Mouse (Mus musculus) kidney, embryonic 15.5 days (tissue): ENCODE measurements around the gene 1700092M07Rik. TPM values are rescaled to one million over a fixed set of nuclear protein-coding genes. Genes with fewer than 3 reads are reported as not detected.

Experiments used
- ATAC-seq: fragments of 200-750 bp; cut with Nextera tagmentation; replicated peaks from 2 replicates; pipeline ENCODE4 v1.8.0; 2017; ENCODE audit warnings: moderate TSS enrichment; ENCODE audit not compliant: low FRiP score
- H3K27ac ChIP-seq: fragments of 300-500 bp; sonication (generic); 2 replicates; pipeline ENCODE4 v1.5.1; 2015; ENCODE audit warnings: mild to moderate bottlenecking, inconsistent platforms
- H3K27me3 ChIP-seq: fragments of 300-500 bp; sonication (generic); 2 replicates; pipeline ENCODE4 v1.6.1; 2015; ENCODE audit warnings: inconsistent platforms
- H3K36me3 ChIP-seq: fragments of 300-500 bp; sonication (generic); 2 replicates; pipeline ENCODE4 v1.6.1; 2015; ENCODE audit warnings: inconsistent platforms
- H3K4me1 ChIP-seq: fragments of 300-500 bp; sonication (generic); 2 replicates; pipeline ENCODE4 v1.6.1; 2015; ENCODE audit warnings: inconsistent platforms
- H3K4me2 ChIP-seq: fragments of 300-500 bp; sonication (generic); 2 replicates; pipeline ENCODE4 v1.6.1; 2015; ENCODE audit warnings: moderate library complexity, mild to moderate bottlenecking, inconsistent platforms
- H3K4me3 ChIP-seq: fragments of 300-500 bp; sonication (generic); replicated peaks from 2 replicates; pipeline ENCODE4 v1.5.1; 2015; ENCODE audit warnings: mild to moderate bottlenecking, inconsistent platforms
- H3K9ac ChIP-seq: fragments of 300-500 bp; sonication (generic); 2 replicates; pipeline ENCODE4 v1.6.1; 2015; ENCODE audit warnings: mild to moderate bottlenecking, inconsistent platforms
- H3K9me3 ChIP-seq: fragments of 300-500 bp; sonication (generic); replicated peaks from 2 replicates; pipeline ENCODE4 v1.6.1; 2016; ENCODE audit warnings: inconsistent platforms
- WGBS: fragments of 180-500 bp; shearing (Covaris S2); methylation state at CpG from one replicate; pipeline ENCODE4 v1.1.7; 2015; ENCODE audit warnings: mixed read lengths; 5-methylcytosine and 5-hydroxymethylcytosine counted together
- polyA plus RNA-seq: library from polyadenylated mRNA; unstranded; fragments of >200 nt; fragmentation: Nextera tagmentation; extraction: Ambion mirVana; gene quantifications from 2 replicates; pipeline ENCODE4 v1.2.1, GENCODE M21; 2015

The 1700092M07Rik gene
- polyA plus RNA-seq, 1 experiment from 2014 or later = 2.6 TPM

DNA sequence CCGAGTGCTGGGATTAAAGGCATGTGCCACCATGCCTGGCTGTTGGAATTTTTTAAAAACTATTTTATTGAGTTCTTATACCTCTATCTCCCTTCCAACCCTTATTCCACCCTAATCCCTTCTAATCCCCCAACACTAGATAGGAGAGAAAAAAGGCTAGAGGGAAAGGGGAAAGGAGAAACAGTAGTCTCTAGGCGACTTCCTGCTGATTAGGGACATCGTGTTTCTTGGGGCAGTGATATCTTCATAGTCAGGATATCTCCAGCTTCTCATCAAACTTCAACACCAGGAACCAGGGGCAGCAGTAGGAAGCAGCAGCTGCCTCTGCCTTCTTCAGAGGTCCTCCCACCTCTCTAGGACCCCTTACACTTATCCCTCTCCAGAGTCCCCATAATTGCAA lies 6.2 kb upstream of the 1700092M07Rik start:
- Histone ChIP-seq H3K36me3 (peaks cover 23% of the 10 kb centered on the region), H3K4me3 (no peak overlapping the region), H3K9me3 (no peaks in the 10 kb centered on the region), H3K4me1 (peaks cover 10% of the 10 kb centered on the region), H3K9ac (no peak overlapping the region), H3K27ac (no peak overlapping the region), H3K4me2 (no peak overlapping the region), H3K27me3 (no peaks in the 10 kb centered on the region)
- 84% methylated on average over 3 of the region's 3 CpGs for WGBS
- no peak for ATAC-seq

DNA sequence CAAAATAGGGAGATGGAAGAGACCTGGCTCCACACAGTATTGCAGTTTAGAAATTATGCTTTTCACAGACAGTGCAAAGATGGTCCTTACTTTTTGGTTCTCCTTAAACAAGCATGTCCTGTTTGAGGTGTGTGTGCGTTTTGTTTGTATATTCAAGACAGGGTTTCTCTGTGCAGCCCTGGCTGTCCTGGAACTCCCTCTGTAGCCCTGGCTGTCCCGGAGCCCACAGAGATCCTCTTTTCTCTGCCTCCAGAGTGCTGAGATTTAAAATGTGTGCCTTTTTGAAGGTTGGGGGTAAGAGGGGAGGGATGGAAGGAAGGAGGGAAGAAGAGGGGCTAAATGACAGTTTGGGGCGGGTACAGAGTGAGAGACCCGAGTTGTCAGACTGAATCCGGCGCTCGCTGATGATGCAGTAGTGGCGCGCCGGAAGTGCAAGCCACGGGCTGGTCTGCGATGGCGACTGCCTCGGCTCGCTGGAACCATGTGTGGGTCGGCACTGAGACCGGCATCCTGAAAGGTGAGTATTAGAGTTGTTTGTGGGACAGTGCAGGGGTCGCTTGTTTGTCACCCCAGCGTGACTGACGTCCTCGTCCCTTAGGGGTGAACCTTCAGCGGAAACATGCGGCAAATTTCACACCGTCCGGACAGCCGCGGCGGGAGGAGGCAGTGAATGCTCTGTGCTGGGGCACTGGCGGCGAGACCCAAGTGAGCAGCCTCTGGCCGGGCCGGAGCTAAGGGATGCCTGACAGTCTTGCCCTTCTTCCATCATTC lies 4.9 kb upstream of the 1700092M07Rik start, which contains the start of gene Wdr74:
Wdr74 (plus strand) TSS at position 439 of the 771 bp plus-strand sequence.
- H3K9ac ChIP-seq = peak within 1 kb of the TSS; percentile 63
- peaks cover 16% of the 10 kb centered on the region for H3K4me1 ChIP-seq
- H3K9me3 ChIP-seq = no peaks in the 10 kb centered on the region
- H3K27me3 ChIP-seq = no peaks in the 10 kb centered on the region
- peaks cover 35% of the 10 kb centered on the region for H3K36me3 ChIP-seq
- H3K4me2 ChIP-seq = peak within 1 kb of the TSS; percentile 69
- peak within 1 kb of the TSS; percentile 77 for H3K4me3 ChIP-seq
- WGBS = 0% methylated on average over 32 of the region's 32 CpGs
- peak within 1 kb of the TSS; percentile 75 for H3K27ac ChIP-seq
- peak; percentile 89 for ATAC-seq

DNA sequence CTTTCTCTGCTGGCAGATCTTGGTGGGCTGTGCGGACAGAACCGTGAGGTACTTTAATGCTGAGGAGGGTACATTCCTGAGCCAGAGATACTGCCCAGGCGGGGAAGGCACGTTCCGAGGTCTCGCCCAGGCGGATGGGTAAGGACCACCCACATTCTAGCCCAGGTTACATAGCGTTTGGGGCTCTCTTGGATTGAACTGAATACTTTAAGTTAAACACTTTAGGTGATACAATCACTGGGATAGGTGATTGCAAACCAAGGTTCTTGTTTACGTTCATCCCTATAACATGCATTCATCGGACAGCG lies 4.4 kb upstream of the 1700092M07Rik start:
- H3K4me3 ChIP-seq = peak overlapping the region; percentile 77
- WGBS = 2% methylated on average over 11 of the region's 11 CpGs

DNA sequence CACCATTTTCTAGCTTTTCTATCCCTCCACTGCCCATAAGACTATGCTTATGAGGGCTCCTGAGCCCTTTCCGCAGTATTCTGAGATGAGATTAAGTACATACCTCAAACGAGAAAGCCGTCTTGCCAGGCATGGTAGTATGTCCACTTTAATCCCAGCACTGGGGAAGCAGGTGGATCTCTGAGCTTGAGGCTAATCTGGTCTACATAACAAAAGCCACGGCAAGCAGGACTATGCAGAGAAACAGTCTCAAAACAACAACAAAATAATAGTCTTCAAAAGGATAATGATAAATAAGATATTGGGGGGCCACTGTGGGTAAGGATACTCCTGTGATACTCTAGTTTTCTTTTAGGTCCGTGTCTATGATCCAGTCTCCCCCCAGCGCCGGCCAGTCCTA lies 1.6 kb upstream of the 1700092M07Rik start:
- peaks cover 33% of the 10 kb centered on the region for H3K4me1 ChIP-seq
- H3K36me3 ChIP-seq = peaks cover 52% of the 10 kb centered on the region
- no peak for ATAC-seq
- H3K9me3 ChIP-seq = no peaks in the 10 kb centered on the region
- H3K4me2 ChIP-seq = no peak overlapping the region
- 93% methylated on average over 7 of the region's 7 CpGs for WGBS
- no peak overlapping the region for H3K4me3 ChIP-seq
- H3K27ac ChIP-seq = no peak overlapping the region
- no peak overlapping the region for H3K9ac ChIP-seq
- H3K27me3 ChIP-seq = no peaks in the 10 kb centered on the region

More for the DNA sequence above, 4.4 kb upstream of the 1700092M07Rik start:
- Histone ChIP-seq H3K27ac (peak overlapping the region; percentile 75), H3K9me3 (no peaks in the 10 kb centered on the region), H3K4me2 (peak overlapping the region; percentile 69), H3K4me1 (peaks cover 21% of the 10 kb centered on the region), H3K27me3 (no peaks in the 10 kb centered on the region), H3K36me3 (peaks cover 39% of the 10 kb centered on the region), H3K9ac (peak overlapping the region; percentile 63)
- ATAC-seq = peak; percentile 27; the same call in 1 of the 2 replicates

DNA sequence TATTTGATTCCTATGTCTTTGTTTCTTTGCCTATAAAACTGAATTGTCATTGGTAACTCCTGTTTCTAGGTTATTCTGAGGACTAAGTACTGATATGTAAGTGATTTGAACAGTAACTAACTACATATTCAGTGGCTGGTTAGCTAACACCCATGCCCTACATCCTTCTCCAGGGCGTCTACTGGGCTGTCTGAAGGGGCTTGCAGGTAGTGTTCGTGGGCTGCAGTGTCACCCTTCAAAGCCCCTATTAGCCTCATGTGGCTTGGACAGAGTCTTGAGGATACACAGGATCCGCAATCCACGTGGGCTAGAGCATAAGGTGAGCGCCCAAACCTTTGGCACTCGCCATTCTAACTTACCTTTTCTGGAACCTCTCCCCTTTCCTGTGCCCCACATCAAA lies 872 bp upstream of the 1700092M07Rik start:
- Histone ChIP-seq H3K4me2 (no peak overlapping the region), H3K27ac (no peak overlapping the region), H3K27me3 (no peaks in the 10 kb centered on the region), H3K4me3 (no peak overlapping the region), H3K9me3 (no peaks in the 10 kb centered on the region), H3K36me3 (peaks cover 60% of the 10 kb centered on the region), H3K9ac (no peak overlapping the region), H3K4me1 (peaks cover 33% of the 10 kb centered on the region)
- 91% methylated on average over 6 of the region's 6 CpGs for WGBS
- ATAC-seq = no peak

DNA sequence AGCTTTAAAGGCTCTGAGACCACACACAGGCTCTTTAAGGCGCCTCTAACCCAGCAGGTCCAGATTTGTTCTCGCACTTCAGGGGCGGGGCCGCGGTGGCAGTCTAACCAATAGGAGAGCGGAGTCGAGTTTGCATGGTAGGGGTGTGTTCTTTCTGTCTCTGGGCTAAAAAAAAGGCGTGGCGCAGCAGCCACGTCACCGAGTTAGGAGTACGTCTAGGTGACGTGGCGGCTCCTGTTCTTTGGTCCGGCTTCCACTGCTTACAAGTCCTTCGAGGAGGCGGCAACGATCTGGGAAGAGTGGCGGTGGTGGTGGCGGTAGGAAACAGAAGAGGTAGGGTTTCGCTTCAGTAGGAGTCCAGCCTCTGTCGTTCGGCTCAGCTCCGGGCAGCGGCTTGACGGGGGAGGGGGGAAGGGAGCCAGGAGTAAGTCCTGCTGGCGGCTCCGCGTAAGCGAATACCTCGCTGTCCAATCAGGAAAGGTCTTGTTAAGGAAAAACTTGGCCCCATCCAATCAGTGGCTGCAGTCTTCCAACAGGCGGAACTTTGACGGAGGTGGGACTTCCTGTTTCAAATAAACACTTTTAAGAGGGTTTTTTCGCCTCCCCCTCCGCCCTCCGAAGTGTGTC lies 838 bp downstream of the 1700092M07Rik start, which contains the start of gene Stx5a:
Stx5a (plus strand) TSS at position 171 of the 627 bp plus-strand sequence.
- Histone ChIP-seq H3K9me3 (no peaks in the 10 kb centered on the region), H3K27me3 (no peaks in the 10 kb centered on the region), H3K27ac (peak within 1 kb of the TSS; percentile 97), H3K4me3 (peak within 1 kb of the TSS; percentile 86), H3K9ac (peak within 1 kb of the TSS; percentile 89), H3K4me1 (peaks cover 29% of the 10 kb centered on the region), H3K36me3 (peaks cover 77% of the 10 kb centered on the region), H3K4me2 (peak within 1 kb of the TSS; percentile 87)
- under 1% methylated on average over 36 of the region's 36 CpGs for WGBS
- peak; percentile 97 for ATAC-seq

DNA sequence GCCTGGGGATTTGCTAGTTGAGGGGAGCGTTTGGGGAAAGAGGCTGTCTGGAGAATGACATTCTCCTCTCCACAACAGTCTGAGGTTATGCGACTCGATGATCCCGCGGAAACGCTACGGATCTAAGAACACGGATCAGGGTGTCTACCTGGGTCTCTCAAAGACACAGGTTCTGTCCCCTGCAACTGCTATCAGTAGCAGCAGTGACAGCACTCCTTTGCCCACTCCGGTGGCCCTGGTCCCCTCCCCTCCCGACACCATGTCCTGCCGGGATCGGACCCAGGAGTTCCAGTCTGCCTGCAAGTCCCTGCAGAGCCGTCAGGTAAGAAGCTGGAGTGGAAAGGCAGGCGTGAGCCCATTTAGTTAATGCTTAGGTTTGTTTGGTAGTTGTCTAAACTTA lies 1.7 kb downstream of the 1700092M07Rik start:
- Histone ChIP-seq H3K9me3 (no peaks in the 10 kb centered on the region), H3K4me1 (peaks cover 23% of the 10 kb centered on the region), H3K27me3 (no peaks in the 10 kb centered on the region), H3K4me2 (peak overlapping the region; percentile 87), H3K4me3 (peak overlapping the region; percentile 86), H3K9ac (peak overlapping the region; percentile 89), H3K36me3 (peaks cover 83% of the 10 kb centered on the region), H3K27ac (peak overlapping the region; percentile 97)
- 17% methylated on average over 14 of the region's 14 CpGs for whole genome bisulfite sequencing
- no peak for ATAC-seq

DNA sequence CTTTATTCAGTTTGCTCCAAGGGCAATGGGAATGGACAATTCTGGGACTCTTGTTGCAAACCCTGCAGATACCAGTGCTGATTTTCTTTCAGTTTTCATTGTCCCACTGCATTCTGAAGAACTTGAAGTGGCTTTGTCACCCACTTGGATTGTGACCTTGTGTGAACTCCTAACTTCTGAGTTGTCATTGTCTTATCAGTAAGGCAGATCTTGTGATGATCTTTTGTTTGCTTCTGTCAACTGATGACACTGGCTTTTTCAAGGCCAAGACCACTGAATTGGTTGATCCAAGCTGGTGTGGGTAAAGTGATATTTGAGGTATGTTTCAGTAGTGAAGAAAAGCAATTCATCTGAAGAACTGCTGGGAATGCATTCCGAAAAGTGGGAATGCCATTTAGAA lies 4.9 kb downstream of the 1700092M07Rik start:
- ATAC-seq = no peak
- Histone ChIP-seq H3K9me3 (no peaks in the 10 kb centered on the region), H3K9ac (no peak overlapping the region), H3K27ac (no peak overlapping the region), H3K4me1 (peaks cover 19% of the 10 kb centered on the region), H3K4me3 (no peak overlapping the region), H3K36me3 (peaks cover 84% of the 10 kb centered on the region), H3K4me2 (no peak overlapping the region), H3K27me3 (no peaks in the 10 kb centered on the region)
- 94% methylated on average over 1 of the region's 1 CpGs for WGBS

DNA sequence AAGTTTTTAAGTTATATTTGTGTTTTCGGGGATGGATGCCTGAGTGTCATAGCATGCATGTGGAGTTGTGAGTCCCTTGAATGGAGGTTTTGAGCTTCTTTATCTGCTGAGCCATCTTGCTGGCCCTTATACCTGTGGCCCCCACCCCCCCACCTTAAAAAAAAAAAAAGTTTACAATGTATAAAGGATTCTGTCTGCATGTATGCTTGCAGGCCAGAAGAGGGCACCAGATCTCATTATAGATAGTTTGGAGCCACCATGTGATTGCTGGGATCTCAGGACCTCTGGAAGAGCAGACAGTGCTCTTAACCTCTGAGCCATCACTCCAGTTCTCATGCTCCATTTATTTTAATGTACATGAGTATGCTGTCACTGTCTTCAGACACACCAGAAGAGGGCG lies 6.8 kb downstream of the 1700092M07Rik start:
- H3K27me3 ChIP-seq = no peaks in the 10 kb centered on the region
- no peak overlapping the region for H3K9ac ChIP-seq
- no peaks in the 10 kb centered on the region for H3K9me3 ChIP-seq
- WGBS = 66% methylated on average over 2 of the region's 2 CpGs
- H3K27ac ChIP-seq = no peak overlapping the region
- ATAC-seq = no peak
- H3K4me1 ChIP-seq = peaks cover 10% of the 10 kb centered on the region
- H3K4me3 ChIP-seq = no peak overlapping the region
- no peak overlapping the region for H3K4me2 ChIP-seq
- H3K36me3 ChIP-seq = peaks cover 98% of the 10 kb centered on the region

DNA sequence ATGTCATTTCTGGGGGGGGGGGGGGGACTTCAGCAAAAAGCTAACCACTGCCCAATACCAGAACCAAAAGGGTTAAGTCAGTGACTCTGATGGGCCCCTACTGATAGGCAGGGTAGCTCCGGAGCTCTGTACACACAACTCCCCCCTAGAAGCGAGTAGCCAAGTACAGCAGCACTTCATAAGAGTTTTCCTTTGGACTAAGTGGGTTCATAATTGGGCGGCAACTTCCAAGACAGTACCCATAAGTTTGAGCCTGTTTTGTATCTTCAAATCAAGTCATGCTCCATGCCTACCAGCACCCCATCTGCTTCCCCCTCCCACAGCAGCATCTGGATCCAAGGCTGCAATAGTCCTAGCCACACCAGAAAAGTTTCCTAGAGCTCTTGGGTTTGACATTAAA lies 15.1 kb downstream of the 1700092M07Rik start:
- 67% methylated on average over 3 of the region's 3 CpGs for WGBS
- H3K9me3 ChIP-seq = no peaks in the 10 kb centered on the region
- H3K4me2 ChIP-seq = peak overlapping the region; percentile 71
- no peak overlapping the region for H3K9ac ChIP-seq
- ATAC-seq = no peak
- peak overlapping the region; percentile 79 for H3K4me3 ChIP-seq
- H3K27ac ChIP-seq = no peak overlapping the region
- H3K4me1 ChIP-seq = peaks cover 22% of the 10 kb centered on the region
- H3K36me3 ChIP-seq = peaks cover 50% of the 10 kb centered on the region
- no peaks in the 10 kb centered on the region for H3K27me3 ChIP-seq

DNA sequence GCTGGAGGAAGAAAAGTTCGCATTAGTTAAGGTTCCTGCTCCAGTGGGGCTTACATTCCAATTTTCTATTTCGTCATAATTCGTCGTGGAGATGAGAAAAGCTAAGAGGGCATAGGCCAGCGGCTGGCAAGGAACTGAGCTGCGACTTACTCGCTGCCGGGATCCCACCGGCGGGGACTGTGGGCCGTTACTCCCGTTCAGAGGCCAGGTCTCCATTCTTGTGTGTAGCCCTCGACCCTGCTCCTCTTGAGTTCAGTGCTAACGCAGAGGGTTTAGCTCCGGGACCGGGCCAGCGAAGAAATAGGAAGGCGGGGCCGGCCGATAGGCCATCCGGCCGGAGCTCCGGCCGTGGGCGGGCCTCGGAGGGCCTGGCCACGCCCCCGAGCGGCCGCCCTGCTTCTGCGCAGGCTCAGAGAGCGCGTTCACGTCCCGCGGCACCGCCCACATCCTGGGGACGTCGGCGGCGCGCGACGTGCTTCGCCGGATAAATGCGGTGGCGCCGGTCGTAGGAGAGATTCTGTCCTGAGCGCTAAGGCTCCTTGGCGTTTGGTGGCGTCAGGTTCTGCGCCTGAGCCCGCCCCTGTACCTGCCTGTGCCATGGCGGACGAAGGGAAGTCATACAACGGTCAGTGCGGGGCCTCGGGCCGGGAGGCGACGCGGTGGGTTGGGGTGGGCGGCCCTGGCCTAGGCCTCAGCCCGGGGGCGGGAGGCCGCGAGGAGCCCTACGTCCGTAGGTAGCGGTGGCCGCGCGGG lies 16.3 kb downstream of the 1700092M07Rik start, which contains the start of gene Nxf1:
Nxf1 (plus strand) TSS at position 439 of the 753 bp plus-strand sequence.
- WGBS = under 1% methylated on average over 73 of the region's 75 CpGs
- ATAC-seq = peak; percentile 95
- peak within 1 kb of the TSS; percentile 79 for H3K4me3 ChIP-seq

More for the DNA sequence above, 16.3 kb downstream of the 1700092M07Rik start, which contains the start of gene Nxf1:
- Histone ChIP-seq H3K4me1 (peaks cover 22% of the 10 kb centered on the region), H3K4me2 (peak within 1 kb of the TSS; percentile 71), H3K9me3 (no peaks in the 10 kb centered on the region), H3K36me3 (peaks cover 41% of the 10 kb centered on the region), H3K27ac (peak within 1 kb of the TSS; percentile 93), H3K27me3 (no peaks in the 10 kb centered on the region), H3K9ac (peak within 1 kb of the TSS; percentile 94)
